Mouse (Mus musculus): Measurements from ENCODE around the gene Mbnl2. TPM values are rescaled to one million over a fixed set of nuclear protein-coding genes. Genes with fewer than 3 reads are reported as not detected.

Gene Mbnl2
- polyA plus RNA-seq, 1 experiment from 2014 or later: 39.8 TPM

GRCm38 (mm10) chr14:120261606-120262005, 13.9 kb upstream of the Mbnl2 start:
- Histone ChIP-seq H3K4me3 (no peak overlapping the region), H3K4me2 (replicated peaks) (no peak overlapping the region), H3K9ac (replicated peaks) (no peak overlapping the region), H3K9me3 (no peaks in the 10 kb centered on the region), H3K27me3 (no peaks in the 10 kb centered on the region), H3K36me3 (no peaks in the 10 kb centered on the region), H3K27ac (replicated peaks) (no peak overlapping the region), H3K4me1 (no peaks in the 10 kb centered on the region)
- no peak for ATAC-seq (ENCODE audit: low FRiP score, low read depth)
- 92% methylated on average over 11 of the region's 11 CpGs for WGBS

- ATAC-seq (ENCODE audit: low FRiP score, low read depth): no peak
- Histone ChIP-seq H3K27me3 (no peaks in the 10 kb centered on the region), H3K9me3 (no peaks in the 10 kb centered on the region), H3K4me3 (no peak overlapping the region), H3K36me3 (no peaks in the 10 kb centered on the region), H3K27ac (replicated peaks) (no peak overlapping the region), H3K4me2 (replicated peaks) (no peak overlapping the region), H3K9ac (replicated peaks) (no peak overlapping the region), H3K4me1 (no peaks in the 10 kb centered on the region)
- 94% methylated on average over 14 of the region's 14 CpGs for WGBS
These were observed 12.6 kb upstream of the Mbnl2 start for GRCm38 (mm10) chr14:120262660-120263379.

- H3K9ac ChIP-seq (replicated peaks): no peak overlapping the region
- H3K4me2 ChIP-seq (replicated peaks): no peak overlapping the region
- H3K4me3 ChIP-seq: no peak overlapping the region
- H3K36me3 ChIP-seq: no peaks in the 10 kb centered on the region
- H3K9me3 ChIP-seq: no peaks in the 10 kb centered on the region
- no peaks in the 10 kb centered on the region for H3K4me1 ChIP-seq
- H3K27me3 ChIP-seq: no peaks in the 10 kb centered on the region
- H3K27ac ChIP-seq (replicated peaks): no peak overlapping the region
- WGBS: 80% methylated on average over 11 of the region's 11 CpGs
- ATAC-seq (ENCODE audit: low FRiP score, low read depth): no peak
These were observed 11.9 kb upstream of the Mbnl2 start for GRCm38 (mm10) chr14:120263380-120264135.

GRCm38 (mm10) chr14:120265886-120266285, 9.6 kb upstream of the Mbnl2 start:
- no peak for ATAC-seq (ENCODE audit: low FRiP score, low read depth)
- Histone ChIP-seq H3K27ac (replicated peaks) (no peak overlapping the region), H3K4me1 (no peaks in the 10 kb centered on the region), H3K4me3 (no peak overlapping the region), H3K4me2 (replicated peaks) (no peak overlapping the region), H3K9ac (replicated peaks) (no peak overlapping the region), H3K36me3 (no peaks in the 10 kb centered on the region), H3K27me3 (no peaks in the 10 kb centered on the region), H3K9me3 (no peaks in the 10 kb centered on the region)

GRCm38 (mm10) chr14:120267130-120267529, 8.3 kb upstream of the Mbnl2 start:
- no peak overlapping the region for H3K4me3 ChIP-seq
- H3K9me3 ChIP-seq: no peaks in the 10 kb centered on the region
- WGBS: 89% methylated on average over 4 of the region's 4 CpGs
- no peaks in the 10 kb centered on the region for H3K27me3 ChIP-seq
- no peak for ATAC-seq (ENCODE audit: low FRiP score, low read depth)
- no peaks in the 10 kb centered on the region for H3K4me1 ChIP-seq
- no peak overlapping the region for H3K4me2 ChIP-seq (replicated peaks)
- no peaks in the 10 kb centered on the region for H3K36me3 ChIP-seq
- no peak overlapping the region for H3K9ac ChIP-seq (replicated peaks)
- H3K27ac ChIP-seq (replicated peaks): no peak overlapping the region

GRCm38 (mm10) chr14:120270031-120270430, 5.4 kb upstream of the Mbnl2 start:
- 88% methylated on average over 3 of the region's 3 CpGs for WGBS
- Histone ChIP-seq H3K9ac (replicated peaks) (no peak overlapping the region), H3K36me3 (no peaks in the 10 kb centered on the region), H3K4me2 (replicated peaks) (no peak overlapping the region), H3K27me3 (no peaks in the 10 kb centered on the region), H3K9me3 (no peaks in the 10 kb centered on the region), H3K4me1 (peaks cover 4% of the 10 kb centered on the region), H3K4me3 (no peak overlapping the region), H3K27ac (replicated peaks) (no peak overlapping the region)
- ATAC-seq (ENCODE audit: low FRiP score, low read depth): no peak

- H3K4me3 ChIP-seq: no peak overlapping the region
- peaks cover 4% of the 10 kb centered on the region for H3K4me1 ChIP-seq
- H3K9me3 ChIP-seq: no peaks in the 10 kb centered on the region
- H3K4me2 ChIP-seq (replicated peaks): no peak overlapping the region
- H3K27ac ChIP-seq (replicated peaks): no peak overlapping the region
- no peak overlapping the region for H3K9ac ChIP-seq (replicated peaks)
- WGBS: 85% methylated on average over 4 of the region's 4 CpGs
- no peak for ATAC-seq (ENCODE audit: low FRiP score, low read depth)
- no peaks in the 10 kb centered on the region for H3K27me3 ChIP-seq
- no peaks in the 10 kb centered on the region for H3K36me3 ChIP-seq
These were observed 4.8 kb upstream of the Mbnl2 start for GRCm38 (mm10) chr14:120270633-120271032.

GRCm38 (mm10) chr14:120271096-120271495, 4.4 kb upstream of the Mbnl2 start:
- Histone ChIP-seq H3K9me3 (no peaks in the 10 kb centered on the region), H3K4me3 (no peak overlapping the region), H3K27ac (replicated peaks) (no peak overlapping the region), H3K4me2 (replicated peaks) (no peak overlapping the region), H3K4me1 (peaks cover 4% of the 10 kb centered on the region), H3K27me3 (no peaks in the 10 kb centered on the region), H3K36me3 (no peaks in the 10 kb centered on the region), H3K9ac (replicated peaks) (no peak overlapping the region)
- no peak for ATAC-seq (ENCODE audit: low FRiP score, low read depth)
- WGBS: 91% methylated on average over 8 of the region's 8 CpGs

- Histone ChIP-seq H3K36me3 (no peaks in the 10 kb centered on the region), H3K27me3 (no peaks in the 10 kb centered on the region), H3K27ac (replicated peaks) (no peak overlapping the region), H3K4me3 (no peak overlapping the region), H3K4me2 (replicated peaks) (no peak overlapping the region), H3K9ac (replicated peaks) (no peak overlapping the region), H3K9me3 (no peaks in the 10 kb centered on the region), H3K4me1 (peaks cover 28% of the 10 kb centered on the region)
- 56% methylated on average over 5 of the region's 5 CpGs for WGBS
- no peak for ATAC-seq (ENCODE audit: low FRiP score, low read depth)
These were observed 1.7 kb upstream of the Mbnl2 start for GRCm38 (mm10) chr14:120273766-120274165.

- Histone ChIP-seq H3K4me1 (peaks cover 36% of the 10 kb centered on the region), H3K9me3 (no peaks in the 10 kb centered on the region), H3K4me3 (peak overlapping the region; percentile 56), H3K4me2 (replicated peaks) (peak overlapping the region; percentile 64), H3K27ac (replicated peaks) (peak overlapping the region; percentile 82), H3K9ac (replicated peaks) (peak overlapping the region; percentile 54; the same call in 1 of the 2 replicates), H3K27me3 (no peaks in the 10 kb centered on the region), H3K36me3 (no peaks in the 10 kb centered on the region)
- 43% methylated on average over 5 of the region's 5 CpGs for WGBS
- no peak for ATAC-seq (ENCODE audit: low FRiP score, low read depth)
These were observed 723 bp upstream of the Mbnl2 start for GRCm38 (mm10) chr14:120274746-120275145.

GRCm38 (mm10) chr14:120276343-120277080, 1.0 kb downstream of the Mbnl2 start:
- Histone ChIP-seq H3K27me3 (no peaks in the 10 kb centered on the region), H3K9ac (replicated peaks) (peak overlapping the region; percentile 54; the same call in 1 of the 2 replicates), H3K27ac (replicated peaks) (peak overlapping the region; percentile 49; the same call in 1 of the 2 replicates), H3K4me3 (peak overlapping the region; percentile 56), H3K4me2 (replicated peaks) (peak overlapping the region; percentile 64), H3K4me1 (peaks cover 44% of the 10 kb centered on the region), H3K9me3 (no peaks in the 10 kb centered on the region), H3K36me3 (no peaks in the 10 kb centered on the region)
- no peak for ATAC-seq (ENCODE audit: low FRiP score, low read depth)
- 15% methylated on average over 10 of the region's 10 CpGs for WGBS

Measured in midbrain, embryonic 12.5 days (tissue).